Mouse (Mus musculus): ENCODE data around the gene Toporsl. TPM values are rescaled to one million over a fixed set of nuclear protein-coding genes. Genes with fewer than 3 reads are reported as not detected.

Gene Toporsl
- not detected for total RNA-seq (2023)

DNA sequence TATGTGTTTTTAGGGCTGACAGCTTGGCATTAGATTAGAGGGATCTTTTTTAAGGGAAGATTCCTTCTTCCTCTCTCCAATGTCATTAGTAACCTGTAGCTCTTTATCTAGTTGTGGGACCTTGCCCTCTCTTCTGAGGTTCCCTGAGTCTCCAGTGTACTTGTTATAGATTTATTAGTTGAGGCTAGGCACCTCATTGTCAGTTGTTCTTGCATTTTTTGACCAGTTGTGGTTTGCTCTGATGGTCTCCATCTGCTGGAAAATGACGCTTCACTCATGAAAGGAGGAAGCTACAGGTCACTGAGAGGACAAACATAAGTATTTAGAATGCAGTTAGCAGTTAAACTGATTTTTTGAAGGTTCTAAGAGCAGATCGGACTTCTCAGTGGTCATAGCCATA, at the start of gene Toporsl:
Toporsl (plus strand) TSS at position 348 of the 400 bp plus-strand sequence.

Other genes with a start within 250 kb of the Toporsl start
- 15.0 TPM for gene Smc2, start 157.0 kb upstream of the Toporsl start, total RNA-seq (2023)
- gene Vma21-ps, start 99.0 kb upstream of the Toporsl start, total RNA-seq (2023) = not detected
- gene Olfr275, start 218.3 kb downstream of the Toporsl start, total RNA-seq (2023) = not detected

Measured in CD8-positive naive resting alpha-beta T cell, adult 57 days (primary cell).